Mouse (Mus musculus): ENCODE results near the gene Pnkp. TPM values are rescaled to one million over a fixed set of nuclear protein-coding genes. Genes with fewer than 3 reads are reported as not detected.
"Not testable (repeated sequence)": the region's sequence is repeated elsewhere in the genome, so short reads cannot be mapped to it uniquely, and the experiment has no call there.

Pnkp gene
- polyA plus RNA-seq, 1 experiment from 2014 or later, result 21.6 TPM

DNA sequence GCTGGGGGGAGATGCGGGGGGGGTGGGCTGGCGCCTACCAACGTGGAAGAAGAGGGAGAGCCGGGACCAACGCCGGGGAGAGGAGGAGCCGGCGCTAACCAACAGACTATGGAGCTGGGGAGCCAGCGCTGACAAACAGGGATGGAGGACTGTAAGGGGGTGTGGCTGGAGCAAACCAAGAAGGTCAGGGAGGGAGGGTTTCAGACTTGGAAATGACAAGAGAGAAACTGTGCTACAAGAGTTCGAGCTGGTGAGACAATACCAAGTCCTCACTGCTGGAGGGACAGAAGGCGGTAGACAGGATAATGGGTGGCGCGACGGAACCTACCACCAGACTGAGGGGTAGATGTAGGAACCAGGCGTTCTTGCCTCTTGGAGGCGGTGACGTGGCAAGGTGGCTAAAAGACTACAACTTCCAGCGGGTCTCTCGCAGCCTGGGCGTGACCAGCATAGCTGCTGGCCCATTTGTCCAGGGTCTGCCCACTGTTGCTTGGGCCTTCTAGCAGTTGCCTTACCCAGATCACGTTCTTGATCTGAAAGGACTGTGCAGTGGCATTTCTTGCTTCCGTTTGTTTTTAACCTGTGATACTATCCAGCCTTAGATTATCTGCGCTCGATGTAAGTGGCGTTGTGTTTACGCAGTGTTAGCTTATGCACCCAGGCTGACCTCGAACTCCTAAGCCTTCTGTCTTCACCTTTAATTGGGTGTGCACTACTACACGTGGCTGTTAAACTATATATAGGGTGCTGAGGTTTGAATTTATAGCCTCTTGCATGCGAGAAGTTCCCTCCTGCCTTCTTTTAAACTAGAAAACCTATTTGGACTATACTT lies 13.0 kb downstream of the Pnkp start, which contains the start of gene Ptov1:
TSS of gene Ptov1 (minus strand) at position 92 of the 832 bp plus-strand sequence.
- Histone ChIP-seq H3K4me3 (ENCODE audit: low read depth, low read length) (peak within 1 kb of the TSS; percentile 97), H3K4me2 (ENCODE audit: low read depth, low read length) (peak within 1 kb of the TSS; percentile 90), H3K9ac (replicated peaks; ENCODE audit: low read length) (peak within 1 kb of the TSS; percentile 99), H3K27ac (replicated peaks; ENCODE audit: low read depth, low read length) (peak within 1 kb of the TSS; percentile 100), H3K36me3 (replicated peaks; ENCODE audit: control insufficient read depth, insufficient read depth, low read depth, low read length) (peaks cover 2% of the 10 kb centered on the region), H3K27me3 (ENCODE audit: control insufficient read depth, insufficient read depth, low read length) (no peaks in the 10 kb centered on the region), H3K9me3 (replicated peaks; ENCODE audit: control insufficient read depth, low read length) (no peaks in the 10 kb centered on the region), H3K4me1 (ENCODE audit: control insufficient read depth, insufficient read depth, low read length) (peaks cover 6% of the 10 kb centered on the region; the same call in 1 of the 2 replicates)
- peak; percentile 91 for ATAC-seq (replicated peaks; ENCODE audit: insufficient number of reproducible peaks, low FRiP score, low TSS enrichment, low read depth)
- WGBS, result 10% methylated on average over 29 of the region's 29 CpGs
- peak; percentile 94 for DNase-seq (ENCODE audit: low spot score)

DNA sequence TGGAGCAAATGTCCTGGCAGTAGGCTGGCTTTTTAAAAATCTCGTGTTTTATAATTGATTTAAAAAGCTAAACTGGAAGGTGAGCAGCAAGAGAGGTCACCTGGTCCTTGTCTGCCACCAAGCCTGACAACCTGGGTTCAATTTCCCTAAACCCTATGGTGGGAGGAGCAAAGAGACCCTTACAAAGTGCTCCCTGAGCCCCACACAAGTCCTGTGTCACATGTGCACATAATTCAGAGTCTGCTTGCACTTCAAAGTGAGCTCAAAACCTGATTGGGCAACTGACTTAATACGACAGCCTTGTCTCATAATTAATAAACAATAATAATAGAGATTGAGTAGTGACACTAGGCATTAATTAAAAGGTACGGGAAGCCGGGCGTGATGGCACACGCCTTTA lies 13.7 kb downstream of the Pnkp start:
- Histone ChIP-seq H3K27ac (replicated peaks; ENCODE audit: low read depth, low read length) (no peak overlapping the region), H3K4me2 (ENCODE audit: low read depth, low read length) (peak overlapping the region; percentile 90; the same call in 1 of the 2 replicates), H3K9me3 (replicated peaks; ENCODE audit: control insufficient read depth, low read length) (no peaks in the 10 kb centered on the region), H3K4me1 (ENCODE audit: control insufficient read depth, insufficient read depth, low read length) (peaks cover 6% of the 10 kb centered on the region; the same call in 1 of the 2 replicates), H3K4me3 (ENCODE audit: low read depth, low read length) (peak overlapping the region; percentile 97), H3K27me3 (ENCODE audit: control insufficient read depth, insufficient read depth, low read length) (no peaks in the 10 kb centered on the region), H3K36me3 (replicated peaks; ENCODE audit: control insufficient read depth, insufficient read depth, low read depth, low read length) (no peaks in the 10 kb centered on the region; the same call in 1 of the 2 replicates), H3K9ac (replicated peaks; ENCODE audit: low read length) (no peak overlapping the region)
- no peak for ATAC-seq (replicated peaks; ENCODE audit: insufficient number of reproducible peaks, low FRiP score, low TSS enrichment, low read depth)
- no peak for DNase-seq (ENCODE audit: low spot score)
- 84% methylated on average over 6 of the region's 6 CpGs for WGBS

DNA sequence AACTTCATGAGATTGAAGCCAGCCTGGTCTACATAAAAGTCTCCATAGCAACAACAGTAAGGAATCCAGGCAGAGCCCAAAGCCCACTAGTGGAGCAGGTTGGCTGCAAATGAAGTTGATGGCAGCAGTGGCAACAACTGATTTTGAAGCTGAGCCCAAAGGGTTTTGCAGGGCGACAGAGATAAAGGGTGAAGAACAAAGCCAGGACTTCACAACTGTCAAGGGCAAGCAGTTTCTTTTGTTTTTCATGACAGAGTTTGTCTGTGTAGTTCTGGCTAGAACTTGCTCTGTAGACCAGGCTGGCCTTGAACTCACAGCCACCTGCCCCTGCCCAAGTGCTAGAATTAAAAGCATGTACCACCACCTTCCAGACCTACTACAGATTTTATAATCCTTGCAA lies 14.2 kb downstream of the Pnkp start:
- Histone ChIP-seq H3K36me3 (replicated peaks; ENCODE audit: control insufficient read depth, insufficient read depth, low read depth, low read length) (no peaks in the 10 kb centered on the region; the same call in 1 of the 2 replicates), H3K4me2 (ENCODE audit: low read depth, low read length) (no peak overlapping the region), H3K9me3 (replicated peaks; ENCODE audit: control insufficient read depth, low read length) (no peaks in the 10 kb centered on the region), H3K4me1 (ENCODE audit: control insufficient read depth, insufficient read depth, low read length) (peaks cover 6% of the 10 kb centered on the region; the same call in 1 of the 2 replicates), H3K27me3 (ENCODE audit: control insufficient read depth, insufficient read depth, low read length) (no peaks in the 10 kb centered on the region), H3K4me3 (ENCODE audit: low read depth, low read length) (no peak overlapping the region), H3K9ac (replicated peaks; ENCODE audit: low read length) (no peak overlapping the region), H3K27ac (replicated peaks; ENCODE audit: low read depth, low read length) (no peak overlapping the region)
- 80% methylated on average over 1 of the region's 1 CpGs for WGBS
- DNase-seq (ENCODE audit: low spot score) (no peak), ATAC-seq (replicated peaks; ENCODE audit: insufficient number of reproducible peaks, low FRiP score, low TSS enrichment, low read depth) (no peak)

DNA sequence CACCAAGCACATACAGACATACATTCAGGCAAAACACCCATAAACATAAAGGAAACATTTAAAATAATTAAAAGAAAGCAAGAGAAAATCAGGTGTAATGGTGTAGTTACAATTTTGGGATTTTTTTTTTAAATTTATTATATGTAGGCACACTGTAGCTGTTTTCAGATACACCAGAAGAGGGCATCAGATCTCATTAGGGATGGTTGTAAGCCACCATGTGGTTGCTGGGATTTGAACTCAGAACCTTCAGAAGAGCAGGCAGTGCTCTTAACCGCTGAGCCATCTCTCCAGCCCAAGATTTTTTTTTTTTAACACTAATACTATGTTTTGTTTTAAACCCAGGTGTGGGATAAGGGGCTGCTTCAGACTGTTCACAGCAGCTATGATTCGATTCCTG lies 14.8 kb downstream of the Pnkp start:
- 90% methylated on average over 2 of the region's 2 CpGs for WGBS
- H3K4me1 ChIP-seq (ENCODE audit: control insufficient read depth, insufficient read depth, low read length); H3K9me3 ChIP-seq (replicated peaks; ENCODE audit: control insufficient read depth, low read length); H3K4me2 ChIP-seq (ENCODE audit: low read depth, low read length); ATAC-seq (replicated peaks; ENCODE audit: insufficient number of reproducible peaks, low FRiP score, low TSS enrichment, low read depth); H3K27me3 ChIP-seq (ENCODE audit: control insufficient read depth, insufficient read depth, low read length); H3K27ac ChIP-seq (replicated peaks; ENCODE audit: low read depth, low read length); H3K9ac ChIP-seq (replicated peaks; ENCODE audit: low read length); DNase-seq (ENCODE audit: low spot score); H3K4me3 ChIP-seq (ENCODE audit: low read depth, low read length); H3K36me3 ChIP-seq (replicated peaks; ENCODE audit: control insufficient read depth, insufficient read depth, low read depth, low read length): not testable (repeated sequence)

DNA sequence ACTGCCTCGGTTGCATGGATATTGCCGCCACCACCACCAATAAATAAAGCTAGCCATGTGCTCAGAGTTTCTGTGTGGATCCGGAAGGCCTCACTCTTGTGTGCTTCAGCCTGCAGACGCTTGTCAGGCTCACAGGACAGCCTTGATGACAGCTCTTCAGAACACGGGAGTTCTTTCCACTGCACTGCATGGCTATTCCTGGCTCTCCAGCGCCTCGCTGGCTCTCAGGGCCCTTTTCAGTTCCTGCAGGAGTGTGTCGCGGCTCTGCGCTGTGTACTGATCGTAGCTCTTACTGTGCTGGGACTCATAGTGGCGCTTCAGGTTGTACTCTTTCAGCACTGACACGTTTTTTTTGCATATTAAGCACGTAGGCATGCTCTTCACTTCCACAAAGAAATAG lies 20.9 kb downstream of the Pnkp start:
- DNase-seq (ENCODE audit: low spot score), result no peak
- Histone ChIP-seq H3K4me3 (ENCODE audit: low read depth, low read length) (no peak overlapping the region), H3K4me2 (ENCODE audit: low read depth, low read length) (no peak overlapping the region), H3K27ac (replicated peaks; ENCODE audit: low read depth, low read length) (no peak overlapping the region), H3K9ac (replicated peaks; ENCODE audit: low read length) (no peak overlapping the region), H3K36me3 (replicated peaks; ENCODE audit: control insufficient read depth, insufficient read depth, low read depth, low read length) (peaks cover 13% of the 10 kb centered on the region), H3K9me3 (replicated peaks; ENCODE audit: control insufficient read depth, low read length) (no peaks in the 10 kb centered on the region), H3K4me1 (ENCODE audit: control insufficient read depth, insufficient read depth, low read length) (no peaks in the 10 kb centered on the region), H3K27me3 (ENCODE audit: control insufficient read depth, insufficient read depth, low read length) (no peaks in the 10 kb centered on the region)
- 91% methylated on average over 14 of the region's 14 CpGs for WGBS
- no peak for ATAC-seq (replicated peaks; ENCODE audit: insufficient number of reproducible peaks, low FRiP score, low TSS enrichment, low read depth)

DNA sequence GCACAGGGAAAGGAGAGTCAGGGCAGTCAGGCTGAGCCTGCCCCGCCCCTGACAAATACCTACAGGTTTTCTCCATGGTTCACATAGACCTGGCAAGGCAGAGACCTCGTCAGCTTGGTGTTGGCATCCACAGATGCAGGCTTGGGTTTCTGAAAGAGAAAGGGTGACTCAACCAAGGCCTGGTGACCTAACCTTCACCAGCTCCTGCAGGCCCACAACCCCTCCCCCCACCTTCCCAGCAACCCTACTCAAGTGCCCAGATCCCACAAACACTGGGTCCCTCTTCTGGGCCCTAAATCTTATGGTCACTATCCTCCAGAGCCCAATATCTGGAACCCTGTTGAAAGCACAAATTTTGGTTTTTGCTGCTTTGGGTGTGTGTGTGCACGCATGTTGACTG lies 26.1 kb downstream of the Pnkp start:
- H3K4me2 ChIP-seq (ENCODE audit: low read depth, low read length), result no peak overlapping the region
- H3K27ac ChIP-seq (replicated peaks; ENCODE audit: low read depth, low read length), result no peak overlapping the region
- no peak for DNase-seq (ENCODE audit: low spot score)
- no peaks in the 10 kb centered on the region for H3K9me3 ChIP-seq (replicated peaks; ENCODE audit: control insufficient read depth, low read length)
- no peaks in the 10 kb centered on the region for H3K4me1 ChIP-seq (ENCODE audit: control insufficient read depth, insufficient read depth, low read length)
- H3K27me3 ChIP-seq (ENCODE audit: control insufficient read depth, insufficient read depth, low read length), result no peaks in the 10 kb centered on the region
- no peak overlapping the region for H3K9ac ChIP-seq (replicated peaks; ENCODE audit: low read length)
- WGBS, result 96% methylated on average over 3 of the region's 3 CpGs
- ATAC-seq (replicated peaks; ENCODE audit: insufficient number of reproducible peaks, low FRiP score, low TSS enrichment, low read depth), result no peak
- peaks cover 23% of the 10 kb centered on the region for H3K36me3 ChIP-seq (replicated peaks; ENCODE audit: control insufficient read depth, insufficient read depth, low read depth, low read length)
- H3K4me3 ChIP-seq (ENCODE audit: low read depth, low read length), result no peak overlapping the region

DNA sequence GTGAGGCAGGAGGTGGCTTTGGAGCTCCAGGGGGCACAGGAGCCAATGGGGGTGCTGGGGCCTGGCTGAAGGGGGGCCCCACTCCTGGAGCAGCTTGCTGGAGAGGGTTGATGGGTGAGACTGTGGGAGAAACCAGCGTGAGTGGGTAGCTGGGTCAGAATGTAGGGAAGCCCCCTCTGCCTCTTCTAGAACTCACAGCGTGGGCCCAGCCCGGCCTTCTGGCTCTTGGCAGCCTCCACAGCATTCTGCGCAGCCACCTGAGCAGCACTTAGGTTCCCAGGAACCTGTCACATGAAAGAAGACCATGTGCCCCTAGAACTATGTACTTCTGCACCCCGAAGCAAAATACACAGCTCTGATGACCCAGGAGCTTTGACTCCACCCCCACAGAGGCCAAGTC lies 27.7 kb downstream of the Pnkp start:
- H3K4me1 ChIP-seq (ENCODE audit: control insufficient read depth, insufficient read depth, low read length), result no peaks in the 10 kb centered on the region
- ATAC-seq (replicated peaks; ENCODE audit: insufficient number of reproducible peaks, low FRiP score, low TSS enrichment, low read depth) (0 out of 2 replicates have a peak, but pooled peaks have one; percentile 8), DNase-seq (ENCODE audit: low spot score) (no peak)
- H3K27me3 ChIP-seq (ENCODE audit: control insufficient read depth, insufficient read depth, low read length), result no peaks in the 10 kb centered on the region
- no peaks in the 10 kb centered on the region for H3K9me3 ChIP-seq (replicated peaks; ENCODE audit: control insufficient read depth, low read length)
- H3K4me3 ChIP-seq (ENCODE audit: low read depth, low read length), result no peak overlapping the region
- peaks cover 22% of the 10 kb centered on the region for H3K36me3 ChIP-seq (replicated peaks; ENCODE audit: control insufficient read depth, insufficient read depth, low read depth, low read length)
- no peak overlapping the region for H3K4me2 ChIP-seq (ENCODE audit: low read depth, low read length)
- no peak overlapping the region for H3K27ac ChIP-seq (replicated peaks; ENCODE audit: low read depth, low read length)
- 92% methylated on average over 5 of the region's 5 CpGs for WGBS
- no peak overlapping the region for H3K9ac ChIP-seq (replicated peaks; ENCODE audit: low read length)

DNA sequence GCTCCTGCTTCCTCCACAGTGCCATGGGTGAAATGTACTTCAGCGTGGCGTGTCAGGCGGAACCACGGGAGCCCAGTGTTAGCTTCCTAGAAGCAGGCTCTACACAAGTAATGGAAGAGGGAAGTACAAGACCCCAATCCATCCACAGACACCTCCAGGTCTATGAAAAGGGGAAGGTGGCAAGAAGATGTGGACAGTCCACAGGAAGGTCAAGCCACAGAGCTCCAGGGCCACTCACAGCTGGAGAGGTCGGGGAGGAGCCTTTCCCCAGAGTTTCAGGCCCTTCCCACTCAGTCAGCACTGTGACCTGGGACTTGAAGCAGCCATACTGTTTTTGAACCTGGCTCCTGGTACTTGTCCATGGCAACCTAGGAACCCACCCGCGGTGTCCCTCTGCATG lies 30.0 kb downstream of the Pnkp start:
- Histone ChIP-seq H3K4me2 (ENCODE audit: low read depth, low read length) (no peak overlapping the region), H3K27ac (replicated peaks; ENCODE audit: low read depth, low read length) (no peak overlapping the region), H3K9me3 (replicated peaks; ENCODE audit: control insufficient read depth, low read length) (no peaks in the 10 kb centered on the region), H3K36me3 (replicated peaks; ENCODE audit: control insufficient read depth, insufficient read depth, low read depth, low read length) (peaks cover 14% of the 10 kb centered on the region), H3K4me3 (ENCODE audit: low read depth, low read length) (no peak overlapping the region), H3K9ac (replicated peaks; ENCODE audit: low read length) (no peak overlapping the region), H3K4me1 (ENCODE audit: control insufficient read depth, insufficient read depth, low read length) (no peaks in the 10 kb centered on the region), H3K27me3 (ENCODE audit: control insufficient read depth, insufficient read depth, low read length) (no peaks in the 10 kb centered on the region)
- 92% methylated on average over 7 of the region's 7 CpGs for WGBS
- no peak for ATAC-seq (replicated peaks; ENCODE audit: insufficient number of reproducible peaks, low FRiP score, low TSS enrichment, low read depth)
- DNase-seq (ENCODE audit: low spot score), result no peak
